Mouse (Mus musculus) kidney, postnatal 25 days (tissue): ENCODE data around the gene Slc26a9.
"Not testable (repeated sequence)": the region's sequence is repeated elsewhere in the genome, so short reads cannot be mapped to it uniquely, and the experiment has no call there.

Experiments
- DNase-seq, 2 experiments: peaks; one replicate each; pipeline ENCODE4 v3.0.0; 2021; ENCODE audit warnings: mixed read lengths in 2 of 2

Gene Slc26a9

GRCm38 (mm10) chr1:131770656-131771055 lies 26.8 kb downstream of the Slc26a9 start:
- peak; percentile 78 to 83 for DNase-seq

DNA sequence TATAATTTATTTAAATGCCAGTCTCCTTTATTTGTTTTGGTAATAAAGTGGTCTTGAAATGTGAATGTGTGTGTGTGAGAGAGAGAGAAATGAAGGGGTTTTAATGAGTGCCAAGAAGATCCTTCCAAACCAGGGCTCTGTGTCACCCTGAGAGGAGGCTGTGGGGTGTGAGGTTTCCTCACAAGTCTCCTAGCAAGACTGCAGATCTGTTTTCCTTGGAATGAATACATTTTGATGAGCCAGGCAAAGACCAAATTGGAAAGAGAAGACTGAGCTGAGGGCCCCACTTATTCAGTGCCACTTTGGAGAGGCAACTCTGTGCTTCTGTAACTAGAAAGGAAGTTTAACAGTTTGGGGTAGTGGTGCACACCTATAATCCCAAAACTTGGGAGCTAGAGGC lies 27.6 kb downstream of the Slc26a9 start:
- DNase-seq = no peak

DNA sequence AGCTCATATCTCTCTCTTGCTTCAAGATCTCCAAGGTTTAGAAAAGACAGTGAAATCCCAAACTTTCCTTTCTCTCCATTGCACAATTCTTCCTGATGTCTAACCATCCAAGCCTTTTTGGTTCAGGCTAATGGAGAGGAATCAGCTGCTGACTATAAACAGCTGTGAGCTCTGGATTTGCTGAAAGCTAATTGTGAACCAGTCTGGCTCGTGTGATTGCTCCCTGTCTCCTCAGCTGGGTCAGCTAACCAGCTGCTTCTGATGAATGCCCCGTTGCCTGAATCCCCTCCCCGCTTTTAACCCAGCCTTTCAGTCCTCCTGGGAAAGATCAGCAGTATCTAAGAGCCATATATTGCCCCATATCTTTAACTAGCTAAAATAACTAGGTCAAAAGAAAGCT lies 50.8 kb downstream of the Slc26a9 start:
- DNase-seq = no peak

- DNase-seq = no peak
Measured at GRCm38 (mm10) chr1:131795171-131795570, 51.3 kb downstream of the Slc26a9 start.

DNA sequence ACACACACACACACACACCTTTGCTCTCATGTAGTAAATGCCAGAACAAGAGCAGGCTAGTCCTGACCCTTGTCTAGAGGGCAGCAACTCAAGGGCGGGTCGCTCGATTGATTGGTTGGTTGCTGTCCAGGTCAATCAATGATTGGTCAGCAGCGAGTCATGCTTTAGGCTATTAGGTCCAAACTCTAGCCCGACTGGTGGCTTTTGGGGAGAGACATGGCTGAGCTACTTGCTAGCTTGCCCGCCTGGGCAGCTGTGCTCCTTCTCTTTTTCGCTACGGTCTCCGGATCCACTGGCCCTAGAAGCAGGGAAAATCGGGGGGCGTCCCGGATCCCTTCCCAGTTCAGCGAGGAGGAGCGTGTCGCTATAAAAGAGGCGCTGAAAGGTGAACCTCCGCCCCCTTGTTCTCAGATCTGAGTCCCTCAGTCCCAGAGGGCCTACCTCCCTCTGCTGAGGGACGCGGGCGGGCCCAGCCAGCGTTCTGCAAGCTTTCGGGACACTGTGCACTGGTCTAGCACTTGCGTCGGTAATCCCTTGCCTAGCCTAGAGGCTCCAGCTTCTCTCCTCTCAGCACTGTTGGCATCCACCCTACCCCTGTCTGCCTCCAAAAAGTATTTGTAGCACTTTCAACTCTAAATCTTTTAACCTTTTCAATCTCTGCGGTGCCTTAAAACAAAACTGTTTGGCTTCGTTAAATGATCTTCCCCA lies 53.5 kb downstream of the Slc26a9 start, which contains the start of gene Pm20d1:
Pm20d1 (plus strand) TSS at position 180 of the 708 bp plus-strand sequence.
- peak; percentile 89 to 95 for DNase-seq

GRCm38 (mm10) chr1:131800001-131800400 lies 56.2 kb downstream of the Slc26a9 start:
- DNase-seq = no peak

DNA sequence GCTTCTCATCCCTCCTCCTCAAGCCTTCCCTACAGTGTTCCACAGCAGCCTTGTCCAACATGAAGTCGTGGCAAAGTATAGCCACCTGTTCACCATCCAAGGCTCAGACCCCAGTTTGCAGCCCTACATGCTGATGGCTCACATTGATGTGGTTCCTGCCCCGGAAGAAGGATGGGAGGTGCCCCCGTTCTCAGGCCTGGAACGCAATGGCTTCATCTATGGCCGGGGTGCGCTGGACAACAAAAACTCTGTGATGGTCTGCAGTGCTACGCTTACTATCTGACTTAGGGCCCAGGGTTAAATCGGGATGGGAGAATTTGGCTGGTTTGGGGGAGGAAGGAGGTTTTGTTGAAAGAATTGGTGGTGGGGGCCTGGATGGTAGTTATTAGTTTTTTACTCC lies 57.2 kb downstream of the Slc26a9 start:
- no peak for DNase-seq

GRCm38 (mm10) chr1:131802652-131803051 lies 58.8 kb downstream of the Slc26a9 start:
- no peak for DNase-seq

DNA sequence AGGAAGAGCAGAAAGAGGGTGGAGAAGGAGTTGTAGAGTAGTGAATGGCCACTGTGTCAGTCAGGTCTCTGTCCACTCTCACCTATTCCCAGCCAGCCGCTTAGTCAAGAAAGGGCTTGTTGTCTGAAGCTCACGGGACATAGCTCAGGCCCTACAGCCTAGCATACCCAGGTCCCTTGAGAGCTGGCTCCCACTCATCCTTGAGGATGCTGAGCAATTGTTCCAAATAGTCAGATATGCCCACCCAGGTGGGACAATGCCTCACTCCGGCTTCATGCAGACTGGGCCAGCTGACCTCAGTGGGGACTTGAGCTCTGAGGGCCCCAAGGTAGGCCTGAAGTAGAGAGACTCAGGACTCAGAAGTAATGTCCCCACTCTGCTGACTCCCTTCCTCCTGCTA lies 60.3 kb downstream of the Slc26a9 start:
- no peak for DNase-seq

GRCm38 (mm10) chr1:131808986-131809385 lies 65.2 kb downstream of the Slc26a9 start:
- no peak for DNase-seq

DNA sequence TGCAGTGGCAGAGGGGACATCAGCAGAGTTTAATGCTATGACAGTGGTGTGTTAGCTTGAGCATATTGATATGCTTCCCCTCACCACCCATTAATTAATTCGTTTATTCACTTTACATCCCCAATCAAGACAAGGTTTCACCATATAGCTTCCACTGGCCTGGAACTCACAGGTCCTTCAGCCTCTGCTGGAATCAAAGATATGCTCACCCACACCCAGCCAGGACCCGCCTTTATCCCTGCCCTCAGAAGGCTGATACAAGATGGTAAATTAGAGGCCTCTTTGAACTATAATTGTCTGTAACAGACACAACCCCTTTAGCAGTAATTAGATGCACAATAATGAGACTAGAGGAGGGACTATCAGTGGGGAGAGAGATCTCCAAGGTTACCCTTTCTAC lies 65.8 kb downstream of the Slc26a9 start:
- no peak for DNase-seq

- DNase-seq = no peak
Measured at GRCm38 (mm10) chr1:131811393-131811792, 67.6 kb downstream of the Slc26a9 start.

- no peak for DNase-seq
Measured at GRCm38 (mm10) chr1:131812006-131812405, 68.2 kb downstream of the Slc26a9 start.

GRCm38 (mm10) chr1:131812631-131813295 lies 68.9 kb downstream of the Slc26a9 start:
- DNase-seq = no peak

- DNase-seq = no peak
Measured at GRCm38 (mm10) chr1:131813731-131814130, 69.9 kb downstream of the Slc26a9 start.

DNA sequence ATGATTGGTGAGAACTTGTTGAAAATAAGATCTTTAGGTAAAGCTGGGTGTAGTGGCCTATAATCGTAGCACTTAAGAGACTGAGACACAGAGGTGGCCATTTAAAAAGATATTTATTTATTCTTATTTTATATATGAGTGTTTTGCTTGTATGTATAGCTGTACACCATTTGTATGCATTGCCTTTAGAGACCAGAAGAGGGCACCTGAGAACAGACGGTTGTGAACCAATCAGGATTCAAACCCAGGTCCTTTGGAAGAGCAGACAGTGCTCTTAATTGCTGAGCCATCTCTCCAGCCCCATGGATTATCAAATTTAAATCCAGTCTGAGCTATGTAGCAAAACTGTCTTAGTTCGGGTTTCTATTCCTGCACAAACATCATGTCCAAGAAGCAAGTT lies 70.4 kb downstream of the Slc26a9 start:
- no peak for DNase-seq

DNA sequence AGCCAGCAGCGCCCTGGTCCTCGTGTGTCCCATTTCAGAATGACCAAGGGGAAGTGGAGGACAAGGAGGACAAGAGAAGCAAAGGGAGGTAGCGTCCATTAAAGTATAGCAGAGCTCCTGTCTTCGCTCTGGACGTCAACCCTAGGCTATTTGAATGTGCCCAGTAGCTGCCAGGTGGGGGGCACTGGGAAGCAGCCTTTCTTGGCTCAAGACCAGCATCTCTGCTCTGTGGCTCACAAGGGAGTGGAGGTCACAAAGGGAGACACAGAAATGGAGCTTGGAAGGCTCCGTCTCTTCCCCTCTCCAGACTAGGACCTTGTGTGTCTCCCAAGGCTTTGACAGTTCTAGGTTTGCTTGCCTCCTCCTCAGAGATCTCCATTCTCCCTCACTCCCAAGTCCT lies 73.1 kb downstream of the Slc26a9 start:
- no peak for DNase-seq

GRCm38 (mm10) chr1:131820353-131820752 lies 76.5 kb downstream of the Slc26a9 start:
- DNase-seq = not testable (repeated sequence)

DNA sequence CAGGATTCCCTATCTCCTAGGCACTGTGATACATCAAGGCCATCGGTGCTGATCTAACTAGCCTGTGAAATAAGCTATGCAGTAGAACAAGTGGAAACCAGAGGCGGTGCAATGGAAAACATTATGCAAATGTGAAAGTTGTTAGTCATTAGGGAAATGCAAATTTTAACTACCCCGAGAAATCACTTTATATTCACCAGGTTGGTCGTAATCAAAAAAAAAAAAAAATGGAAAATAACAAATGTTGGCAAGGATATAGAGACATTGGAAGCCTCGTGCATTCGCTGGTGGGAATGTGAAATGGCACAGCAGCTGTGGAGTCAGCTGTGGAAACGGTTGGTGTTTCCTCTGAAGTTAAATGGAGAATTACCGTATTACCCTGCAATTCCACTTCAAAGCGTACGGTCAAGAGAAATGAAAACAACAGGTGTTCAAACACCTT lies 77.1 kb downstream of the Slc26a9 start:
- DNase-seq = no peak
